Mouse (Mus musculus): ENCODE data around the gene 1810062G17Rik.

1810062G17Rik gene

DNA sequence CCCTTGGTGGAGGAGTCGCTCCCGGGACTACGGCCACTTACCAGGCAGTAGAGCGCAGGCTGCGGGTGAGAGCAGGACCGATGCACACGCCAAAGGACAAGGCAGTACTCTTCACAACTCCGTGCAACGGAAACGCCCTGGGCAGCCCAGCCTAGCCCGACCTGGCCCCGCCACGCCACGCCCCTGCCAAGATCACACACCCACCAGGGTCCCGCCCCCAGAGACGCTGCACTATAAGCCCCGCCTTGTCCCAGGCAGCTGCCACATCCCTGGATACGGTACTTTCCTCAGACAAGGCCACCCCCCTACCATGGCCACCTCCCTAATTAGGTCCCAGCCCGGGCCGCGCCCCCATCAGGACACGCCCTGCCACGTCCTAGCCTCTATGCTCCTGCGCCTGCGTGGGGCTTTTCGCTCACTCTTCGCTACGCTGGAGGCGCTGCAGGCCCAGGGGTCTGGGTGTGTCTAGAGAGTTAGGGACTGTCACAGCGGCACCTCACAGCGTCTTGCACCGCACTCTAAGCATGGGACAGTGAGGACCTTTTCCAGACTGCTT lies at the start of gene 1810062G17Rik, which contains the start of gene Anxa5:
TSS of gene 1810062G17Rik (plus strand) at position 406 of the 556 bp plus-strand sequence.
TSS of gene Anxa5 (minus strand) at position 363 of the 556 bp plus-strand sequence.
- peak; percentile 99 for DNase-seq (ENCODE audit: low spot score)

DNA sequence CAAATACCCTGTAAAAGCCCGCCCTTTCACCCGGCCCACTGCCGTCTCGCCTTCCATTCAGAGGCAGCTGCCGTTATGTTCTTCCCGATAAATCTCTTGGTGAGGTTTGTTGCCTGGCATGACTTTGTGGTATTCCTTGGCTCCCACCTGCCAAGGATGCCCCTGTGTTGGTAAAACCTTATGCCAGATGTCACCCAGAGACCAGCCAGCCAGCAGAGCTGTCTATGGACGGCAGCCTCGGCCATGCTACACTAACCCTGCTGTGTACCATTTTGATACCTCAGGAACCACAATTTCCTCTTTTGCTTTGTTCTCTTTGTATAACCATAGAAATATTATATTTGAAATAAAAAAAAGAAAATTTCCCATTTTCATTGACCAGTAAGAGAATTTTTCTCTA lies 48.4 kb upstream of the 1810062G17Rik start:
- no peak for DNase-seq (ENCODE audit: low spot score)

DNA sequence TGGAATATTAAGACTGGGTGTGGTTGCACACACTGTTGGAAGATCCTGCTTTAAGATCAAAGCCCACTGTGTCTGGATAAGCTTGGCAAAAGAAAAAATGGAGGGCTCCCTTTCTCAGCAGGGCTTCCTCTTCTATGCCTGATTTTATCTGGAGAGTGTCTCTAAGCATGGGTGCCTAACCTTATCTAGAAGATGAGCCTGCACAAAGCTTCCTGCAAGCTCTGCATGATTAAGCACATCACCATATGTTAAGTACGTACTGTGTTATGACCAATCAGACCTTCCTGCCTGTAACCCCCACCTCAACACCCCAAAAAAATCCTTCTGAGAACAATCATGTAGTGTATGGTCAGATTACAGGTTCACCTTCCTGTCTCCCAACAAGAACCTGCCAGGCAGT lies 45.4 kb upstream of the 1810062G17Rik start:
- DNase-seq (ENCODE audit: low spot score), result no peak

DNA sequence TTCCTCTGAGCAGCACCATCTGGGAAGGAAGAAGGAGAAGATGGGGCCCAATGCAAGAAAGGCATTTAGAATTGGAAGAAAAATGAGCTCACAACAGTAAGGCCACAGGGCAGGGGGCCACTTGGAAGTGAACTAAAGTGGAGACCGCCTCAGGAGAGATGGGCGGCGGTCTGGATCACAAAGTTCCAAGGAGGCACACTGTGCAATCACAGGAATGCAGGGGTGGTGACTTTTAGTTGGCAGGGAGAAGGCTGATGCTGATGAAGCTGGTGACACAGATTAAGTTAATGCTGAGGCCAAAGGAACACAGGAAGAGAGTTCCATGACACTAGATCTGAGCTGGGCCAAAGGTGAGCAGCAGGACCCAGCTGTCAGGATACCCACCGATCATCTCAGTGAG lies 35.5 kb upstream of the 1810062G17Rik start:
- DNase-seq (ENCODE audit: low spot score), result no peak

DNA sequence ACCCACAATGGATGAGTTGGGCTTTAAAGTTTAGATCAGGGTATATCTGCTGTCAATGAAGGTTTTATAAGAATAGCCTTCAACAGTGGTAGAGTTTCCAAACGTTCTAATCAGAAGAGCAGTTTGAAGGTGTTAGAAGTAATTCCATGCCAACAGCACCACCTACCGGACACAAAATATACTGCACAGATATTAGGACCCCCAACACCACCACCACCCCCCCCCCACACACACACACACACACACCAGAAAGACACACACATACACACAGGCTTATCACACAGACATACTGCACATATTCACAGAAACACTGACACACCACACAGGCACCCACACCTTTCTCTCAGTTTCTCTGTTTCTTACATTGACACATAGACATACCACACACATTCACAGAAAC lies 33.3 kb upstream of the 1810062G17Rik start:
- no peak for DNase-seq (ENCODE audit: low spot score)

DNA sequence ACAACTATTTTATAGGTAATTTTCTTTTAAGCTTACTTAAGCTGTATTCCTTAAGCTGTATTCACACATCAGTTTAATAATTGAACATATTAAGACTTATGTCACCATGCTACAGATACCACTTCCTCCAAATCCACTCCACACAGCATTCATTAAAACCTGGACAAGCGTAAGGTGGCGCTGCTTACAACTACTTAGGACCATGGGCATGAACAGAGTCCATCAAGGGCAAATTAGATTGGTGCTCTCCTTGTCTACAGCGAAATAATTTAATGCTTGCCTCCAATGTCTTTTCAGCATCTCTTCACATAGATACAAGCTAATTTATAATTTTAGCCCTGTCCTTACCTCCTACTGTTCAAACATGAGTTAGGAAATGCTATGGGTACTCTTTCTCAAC lies 29.7 kb upstream of the 1810062G17Rik start:
- no peak for DNase-seq (ENCODE audit: low spot score)

DNA sequence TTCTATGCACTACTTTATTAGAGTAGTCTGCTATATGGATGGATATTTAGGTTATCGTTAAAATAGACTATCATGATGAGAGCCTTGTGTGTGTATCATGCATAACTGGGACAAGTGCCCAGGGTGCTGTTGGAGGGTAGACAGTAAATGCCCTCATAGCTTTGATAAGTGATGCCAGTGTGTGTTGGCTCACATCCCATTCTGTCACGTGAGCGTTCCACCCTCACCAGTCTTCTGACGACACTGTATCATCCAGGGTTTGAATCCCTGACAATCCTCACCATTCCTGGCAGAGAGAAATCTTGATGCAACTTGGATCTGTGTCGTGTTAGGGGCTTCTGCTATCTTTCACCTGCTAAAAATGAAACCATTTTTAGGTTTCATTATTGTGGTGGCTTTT lies 29.2 kb upstream of the 1810062G17Rik start:
- no peak for DNase-seq (ENCODE audit: low spot score)

DNA sequence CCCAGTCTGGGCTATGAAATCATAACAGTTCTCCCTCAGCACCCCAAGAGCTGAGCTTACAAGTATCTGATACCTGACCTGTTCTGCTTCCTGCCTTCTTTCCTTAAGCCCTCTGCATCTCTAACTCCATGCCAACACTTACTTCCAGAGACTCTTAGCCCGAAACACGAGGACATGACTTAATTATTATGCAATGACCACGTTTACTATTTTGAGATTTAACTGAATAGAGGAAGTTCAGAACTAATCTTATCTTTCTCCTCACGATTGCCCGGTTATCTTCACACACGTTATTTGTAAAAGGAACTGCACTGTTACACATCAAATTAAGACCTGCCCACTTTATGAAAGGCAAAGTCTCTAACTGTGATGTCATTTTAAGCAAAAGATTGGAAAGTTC lies 28.8 kb upstream of the 1810062G17Rik start:
- DNase-seq (ENCODE audit: low spot score), result no peak

DNA sequence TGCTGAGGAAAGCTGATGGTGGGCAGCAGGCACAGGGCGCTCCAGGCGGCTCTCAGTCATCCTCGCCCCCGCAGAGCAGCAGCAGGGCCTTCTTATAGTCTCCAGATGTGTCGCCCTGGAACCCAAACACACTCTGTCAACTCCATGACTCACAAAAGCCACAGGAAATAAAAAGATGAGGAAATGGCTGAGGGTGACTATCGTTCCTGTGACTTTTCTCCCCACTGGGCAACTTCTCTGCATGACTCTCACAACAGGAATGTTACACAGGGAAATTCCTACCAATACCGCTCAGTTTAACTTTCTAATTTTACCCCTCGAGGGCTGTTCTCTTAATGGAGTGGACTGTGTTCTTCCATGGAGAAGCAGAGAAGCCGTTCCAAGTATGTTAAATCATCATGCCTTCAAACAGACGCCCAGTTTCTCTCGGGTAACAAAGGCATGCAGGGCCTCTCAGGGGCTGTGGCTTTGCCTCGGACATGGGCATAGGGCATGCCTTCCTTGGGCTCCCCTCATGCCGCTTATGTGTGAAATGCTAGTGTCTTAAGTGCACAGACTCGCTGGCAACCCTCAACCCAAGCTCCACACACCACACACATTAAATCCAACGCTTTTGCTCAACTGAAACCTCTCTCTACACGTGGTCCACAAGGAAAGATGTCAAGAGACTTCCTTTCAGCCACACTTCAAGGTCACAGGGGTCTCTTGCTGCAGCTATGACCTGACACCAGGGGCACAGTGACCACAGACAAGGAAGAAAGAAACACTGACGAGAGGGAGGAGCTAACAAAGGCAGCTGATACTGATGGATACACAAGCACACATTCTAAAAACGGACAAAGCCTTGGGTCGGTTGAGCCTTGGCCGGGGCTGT lies 26.2 kb upstream of the 1810062G17Rik start:
- DNase-seq (ENCODE audit: low spot score), result no peak

DNA sequence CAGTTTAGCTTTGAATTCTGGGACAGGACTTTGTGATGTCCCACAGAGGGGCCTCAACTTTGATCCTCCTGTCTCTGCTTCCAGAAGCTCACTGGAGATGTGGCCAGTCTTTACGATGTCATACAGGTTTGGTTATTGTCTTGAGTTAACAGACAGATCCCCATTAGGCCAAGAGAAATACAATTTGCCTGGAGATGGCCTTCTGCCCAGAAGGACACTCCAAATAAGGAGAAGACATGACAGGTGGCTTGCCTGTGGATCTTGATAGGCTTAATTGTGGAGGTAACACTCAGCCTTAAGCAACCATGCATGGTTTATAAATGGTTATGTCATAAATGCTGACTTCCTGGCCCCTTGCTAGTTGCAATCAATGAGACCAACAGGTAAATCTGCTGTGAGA lies 23.2 kb upstream of the 1810062G17Rik start:
- no peak for DNase-seq (ENCODE audit: low spot score)

DNA sequence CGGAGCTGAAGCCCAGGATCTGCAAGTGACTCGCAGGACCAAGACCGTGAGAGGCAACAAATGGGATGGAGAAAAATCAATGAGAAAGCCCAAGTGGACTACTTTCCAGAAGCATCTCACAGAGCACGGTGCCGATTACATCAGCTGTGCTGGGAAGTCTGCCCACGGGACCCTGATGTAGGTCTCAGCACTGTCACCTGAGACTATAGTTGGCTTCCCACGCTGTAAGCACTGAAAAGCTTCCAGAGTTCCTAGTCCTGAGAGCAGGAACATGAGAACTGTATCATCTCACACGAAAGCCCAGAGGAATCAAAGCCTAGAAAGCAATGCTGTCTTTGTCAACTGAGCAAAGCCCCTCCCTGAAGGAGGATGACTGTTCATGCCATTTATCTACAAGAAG lies 20.6 kb upstream of the 1810062G17Rik start:
- DNase-seq (ENCODE audit: low spot score), result no peak

DNA sequence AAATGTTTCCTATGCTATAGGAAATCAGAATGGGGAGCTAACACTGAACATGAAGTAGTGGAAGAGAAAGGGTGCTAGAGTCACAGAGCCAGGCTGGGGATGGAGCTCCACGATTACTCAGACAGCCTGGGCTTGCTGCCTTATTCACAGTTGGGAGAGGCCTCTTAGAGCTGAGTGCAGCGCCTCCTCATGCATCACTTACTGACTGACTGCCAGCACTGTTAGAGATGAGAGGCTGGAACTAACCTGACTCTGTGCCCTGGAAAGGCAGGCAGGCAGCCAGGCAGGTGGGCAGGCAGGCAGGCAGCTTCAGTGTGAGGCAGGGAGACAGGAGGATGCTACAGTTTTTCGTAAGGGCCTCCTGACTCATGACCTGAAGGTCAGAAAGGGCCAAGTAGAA lies 20.2 kb upstream of the 1810062G17Rik start:
- DNase-seq (ENCODE audit: low spot score), result no peak

DNA sequence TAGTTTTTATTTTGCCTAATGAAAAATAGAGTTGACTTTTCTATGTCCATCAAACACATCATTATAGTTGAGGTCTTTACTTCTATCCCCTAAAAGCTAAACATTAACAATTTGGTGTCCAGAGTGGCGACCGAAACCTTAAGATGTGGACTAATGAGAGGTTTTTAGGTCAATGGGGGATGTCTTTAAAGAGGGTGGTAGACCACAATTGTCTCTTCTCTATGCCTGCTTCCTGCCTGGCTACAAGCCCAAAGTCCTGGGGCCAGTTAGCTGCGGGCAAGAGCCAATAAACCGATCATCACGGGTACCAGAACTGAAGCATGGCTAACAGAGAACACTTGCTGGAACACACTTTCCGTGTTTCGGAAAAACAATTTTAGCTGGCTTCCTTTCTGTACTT lies 15.0 kb upstream of the 1810062G17Rik start:
- DNase-seq (ENCODE audit: low spot score), result no peak

DNA sequence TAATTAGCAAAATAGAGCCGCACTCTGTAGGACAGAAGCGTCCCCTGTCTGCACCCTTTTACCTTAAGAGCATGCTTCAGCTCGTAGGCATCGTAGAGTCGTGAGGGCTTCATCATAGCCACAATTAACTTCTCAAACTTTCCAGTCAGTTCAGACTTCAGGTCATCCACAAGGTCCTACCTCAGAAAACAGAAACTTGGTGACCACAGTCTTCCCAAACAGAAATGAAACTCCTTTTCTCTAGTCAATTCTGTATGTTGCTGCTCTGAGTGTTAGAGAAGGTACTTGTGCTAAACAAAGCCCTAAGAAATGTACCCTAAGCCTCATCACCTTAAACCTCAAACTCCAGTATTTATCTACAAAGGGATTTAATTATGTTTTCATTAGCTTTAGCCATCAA lies 13.9 kb upstream of the 1810062G17Rik start:
- DNase-seq (ENCODE audit: low spot score), result no peak

DNA sequence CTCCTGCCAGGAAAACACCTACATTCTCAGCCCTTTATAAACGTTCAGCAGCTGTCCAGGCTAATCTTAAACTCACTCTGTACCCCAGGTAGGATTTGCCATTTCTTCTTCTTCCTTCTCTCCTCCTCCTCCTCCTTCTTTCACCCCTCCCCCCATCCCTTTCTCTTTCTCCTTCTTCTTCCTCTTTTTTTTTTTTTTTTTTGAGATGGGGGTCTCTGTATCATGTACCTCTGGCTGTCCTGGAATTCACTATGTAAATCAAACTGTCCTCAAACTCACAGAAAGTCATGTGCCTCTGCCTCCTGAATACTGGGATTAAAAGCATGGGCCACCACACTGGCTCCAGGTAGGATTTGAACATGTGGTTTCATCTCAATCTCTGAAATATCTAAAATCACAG lies 13.4 kb upstream of the 1810062G17Rik start:
- DNase-seq (ENCODE audit: low spot score), result no peak

DNA sequence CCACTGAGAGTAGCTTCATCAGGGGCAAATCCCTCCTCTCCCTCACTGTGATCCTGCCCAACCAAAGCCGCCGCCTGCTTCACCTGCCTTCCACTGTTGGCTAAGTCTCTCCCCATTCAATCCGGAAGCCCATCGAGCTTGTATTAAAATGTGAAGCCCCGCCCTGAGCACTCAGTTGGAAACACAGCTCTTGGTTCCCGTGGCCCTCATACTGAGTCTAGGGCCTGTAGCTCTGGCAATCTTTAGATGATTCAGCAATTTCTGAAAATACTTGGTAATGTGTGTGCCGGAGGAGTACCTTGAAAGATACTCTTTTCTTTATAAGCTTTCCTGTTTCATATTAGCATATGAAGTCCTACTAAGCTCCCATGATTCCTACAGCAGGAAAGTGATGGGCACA lies 10.2 kb upstream of the 1810062G17Rik start:
- no peak for DNase-seq (ENCODE audit: low spot score)

DNA sequence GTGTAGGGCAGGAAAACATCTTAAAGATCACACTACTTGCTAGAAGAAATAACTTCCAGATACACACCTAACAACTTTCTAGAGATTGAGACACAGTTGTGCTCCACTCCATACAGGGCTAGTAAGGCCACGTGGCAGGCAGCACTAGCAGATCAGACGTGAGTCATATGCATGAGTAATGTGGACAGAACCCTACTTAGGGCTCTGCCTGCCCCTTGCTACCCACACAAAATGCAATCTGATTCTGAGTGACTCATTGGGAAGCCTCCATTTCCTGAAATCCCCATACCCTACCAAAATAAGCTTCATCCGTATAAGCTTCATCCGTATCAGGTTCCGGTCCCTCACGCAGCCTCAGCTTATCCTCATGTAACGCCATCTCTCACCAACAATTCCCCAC lies 8.1 kb upstream of the 1810062G17Rik start:
- no peak for DNase-seq (ENCODE audit: low spot score)

DNA sequence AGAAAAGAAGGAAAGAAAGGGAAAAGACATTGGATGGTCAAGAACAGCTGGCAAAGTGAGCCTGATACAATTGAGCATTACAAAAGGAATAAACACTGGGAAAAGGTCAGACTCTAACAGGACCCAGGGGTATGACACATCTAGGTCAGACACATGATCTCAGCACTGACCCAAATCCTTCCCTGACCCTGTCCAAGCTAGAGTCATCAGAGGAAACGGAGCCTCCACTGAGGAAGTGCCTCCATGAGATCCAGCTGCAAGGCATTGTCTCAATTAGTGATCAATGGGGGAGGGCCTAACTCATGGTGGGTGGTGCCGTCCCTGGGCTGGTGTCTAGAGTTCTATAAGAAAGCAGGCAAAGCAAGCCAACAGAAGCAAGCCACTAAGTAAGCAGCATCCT lies 6.9 kb upstream of the 1810062G17Rik start:
- no peak for DNase-seq (ENCODE audit: low spot score)

DNA sequence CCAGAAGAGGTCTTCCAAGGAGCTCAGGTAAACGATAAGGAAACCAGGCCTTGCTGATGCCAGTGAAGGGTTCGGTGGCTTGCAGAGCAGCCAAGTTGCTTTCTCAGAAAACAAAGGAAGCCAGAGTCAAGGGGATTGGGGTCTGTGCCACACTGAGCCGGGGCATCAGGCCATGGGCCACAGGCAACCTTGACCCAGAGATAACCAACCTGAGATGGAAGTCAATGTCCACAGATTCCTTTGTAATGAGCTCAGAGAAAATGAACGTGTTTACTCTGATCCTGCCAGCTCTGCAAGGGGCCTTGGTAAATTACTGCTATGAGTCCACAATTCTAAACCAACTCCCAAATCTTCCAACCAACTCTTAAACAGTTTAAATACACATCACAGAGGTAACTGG lies 3.9 kb upstream of the 1810062G17Rik start:
- peak; percentile 33 for DNase-seq (ENCODE audit: low spot score)

DNA sequence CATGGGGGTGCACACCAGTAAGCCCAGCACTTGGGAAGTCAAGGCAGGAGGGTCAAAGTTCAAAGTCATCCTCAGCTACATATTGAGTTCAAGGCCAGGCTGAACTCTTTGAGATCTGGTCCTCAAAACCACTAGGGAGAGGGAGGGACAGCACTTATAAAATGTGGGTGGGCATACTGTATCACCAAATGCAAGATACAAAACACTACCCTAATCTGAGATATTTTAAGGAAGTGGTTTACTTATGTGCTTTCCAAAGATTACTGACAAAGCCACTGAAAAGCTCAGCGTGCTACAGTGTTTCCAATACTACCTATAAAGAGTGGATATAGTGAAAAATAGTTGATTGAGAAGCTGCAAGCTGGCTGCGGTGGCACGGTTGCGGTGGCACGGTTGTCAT lies 2.5 kb upstream of the 1810062G17Rik start:
- DNase-seq (ENCODE audit: low spot score), result no peak

DNA sequence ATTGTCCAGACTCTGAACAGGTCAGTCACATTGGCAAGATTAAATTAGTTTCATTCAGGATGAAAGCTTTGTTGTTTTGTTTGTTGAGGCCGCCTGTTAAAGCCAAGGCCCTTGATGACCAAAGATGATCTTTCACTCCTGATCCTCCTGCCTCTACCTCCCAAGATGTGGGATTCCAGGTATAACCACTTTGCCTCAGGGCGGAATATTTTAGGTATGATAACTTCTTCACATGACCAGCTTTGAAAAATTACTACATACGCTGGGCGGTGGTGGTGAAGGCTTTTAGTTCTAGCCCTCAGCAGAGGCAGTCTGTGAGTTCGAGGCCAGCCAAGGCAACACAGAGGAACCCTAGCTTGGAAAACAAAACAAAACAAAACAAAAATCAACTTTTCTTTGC lies 1.3 kb upstream of the 1810062G17Rik start:
- DNase-seq (ENCODE audit: low spot score), result no peak

DNA sequence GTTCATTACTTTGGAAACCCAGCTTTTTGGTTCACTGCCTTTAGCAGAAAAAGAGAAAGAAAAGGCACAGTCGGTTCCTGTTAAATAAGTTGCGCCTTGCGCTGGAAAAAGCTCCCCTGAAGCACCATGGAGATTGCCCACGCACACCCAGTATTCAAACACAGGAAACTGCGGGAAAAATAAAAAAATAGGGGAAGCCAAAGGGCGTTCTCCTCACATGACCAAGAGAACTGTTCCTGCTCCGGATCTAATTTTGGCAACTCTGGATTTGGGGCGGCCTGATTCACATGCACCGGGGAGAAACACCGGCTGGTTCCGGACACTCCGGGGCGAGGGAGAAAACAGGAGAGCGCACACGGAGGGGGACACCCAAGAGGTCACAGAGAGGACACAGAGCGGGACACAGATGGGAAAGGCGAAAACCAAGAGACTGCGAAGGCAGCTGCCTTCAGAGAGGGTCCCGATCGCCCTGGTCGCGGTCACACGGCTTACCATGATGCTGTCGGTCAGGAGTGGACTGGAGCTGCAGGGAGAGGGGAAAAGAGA lies 726 bp upstream of the 1810062G17Rik start:
- peak; percentile 31 for DNase-seq (ENCODE audit: low spot score)
